Mouse (Mus musculus) ES-E14 (cell line): ENCODE data around the gene Lrmda. TPM values are rescaled to one million over a fixed set of nuclear protein-coding genes. Genes with fewer than 3 reads are reported as not detected.

Experiments
- DNase-seq: peaks from one replicate; pipeline ENCODE4 v3.0.0-alpha.2; 2013; ENCODE audit warnings: low read depth, low spot score
- H3K27ac ChIP-seq: 2 replicates; pipeline ENCODE4 v1.5.1; 2012; ENCODE audit warnings: low read depth, mild to moderate bottlenecking, low read length, moderate library complexity, mixed read lengths; ENCODE audit not compliant: poor library complexity, insufficient read depth, severe bottlenecking
- H3K36me3 ChIP-seq: 2 replicates; pipeline ENCODE4 v1.6.1; 2012; ENCODE audit warnings: mild to moderate bottlenecking, low read length, moderate library complexity, mixed read lengths; ENCODE audit not compliant: control insufficient read depth, poor library complexity, insufficient read depth, severe bottlenecking
- H3K4me1 ChIP-seq, 2 experiments: fragments of 150-350 bp in 1 of 2; sonication (generic) in 1 of 2; 2 replicates each; pipeline ENCODE4 v1.6.1; 2012; ENCODE audit warnings: low read length in 2 of 2, mild to moderate bottlenecking in 1 of 2, mixed read lengths in 1 of 2; ENCODE audit not compliant: control insufficient read depth in 2 of 2, insufficient read depth in 2 of 2, poor library complexity in 1 of 2
- H3K4me3 ChIP-seq, 2 experiments: fragments of 150-350 bp in 1 of 2; sonication (generic) in 1 of 2; 2 replicates each; pipeline ENCODE4 v1.5.1; 2012; ENCODE audit warnings: low read length in 2 of 2, low read depth in 1 of 2, mild to moderate bottlenecking in 1 of 2, mixed read lengths in 1 of 2; ENCODE audit not compliant: insufficient read depth in 1 of 2, poor library complexity in 1 of 2, severe bottlenecking in 1 of 2
- H3K9ac ChIP-seq: 2 replicates; pipeline ENCODE4 v1.6.1; 2012; ENCODE audit warnings: low read depth, mild to moderate bottlenecking, low read length, mixed read lengths; ENCODE audit not compliant: poor library complexity, insufficient read depth, severe bottlenecking
- H3K9me3 ChIP-seq: fragments of 150-350 bp; sonication (generic); 2 replicates; pipeline ENCODE4 v1.6.1; 2012; ENCODE audit warnings: low read depth, mild to moderate bottlenecking, low read length; ENCODE audit not compliant: control insufficient read depth, insufficient read depth
- CHD2 ChIP-seq: IDR thresholded peaks from 2 replicates; pipeline ENCODE4 v1.6.1; 2014; ENCODE audit warnings: mild to moderate bottlenecking, low read depth, low read length, inconsistent platforms
- HCFC1 ChIP-seq: IDR thresholded peaks from 2 replicates; pipeline ENCODE4 v1.6.1; 2012; ENCODE audit warnings: low read length, inconsistent platforms, borderline replicate concordance; ENCODE audit not compliant: insufficient read depth
- MAFK ChIP-seq: IDR thresholded peaks from 2 replicates; pipeline ENCODE4 v1.6.1; 2014; ENCODE audit warnings: mild to moderate bottlenecking, low read depth, low read length, inconsistent platforms; ENCODE audit not compliant: insufficient read depth
- ZC3H11A ChIP-seq: IDR thresholded peaks from 2 replicates; pipeline ENCODE4 v1.6.1; 2012; ENCODE audit warnings: low read depth, mild to moderate bottlenecking, inconsistent platforms, low read length, borderline replicate concordance
- ZNF384 ChIP-seq: IDR thresholded peaks from 2 replicates; pipeline ENCODE4 v1.6.1; 2012; ENCODE audit warnings: low read depth, low read length, inconsistent platforms
- in situ Hi-C, 2 experiments: fragments of 600-800 bp; cut with MboI; formaldehyde crosslinking; loops; one replicate each; pipeline ENCODE4 v1.15.1; 2025; ENCODE audit warnings: low sequenced_read_pairs in 2 of 2, inconsistent platforms in 1 of 2; ENCODE audit not compliant: unreplicated experiment in 2 of 2
- total RNA-seq: library from RNA; depleted of rRNA; stranded (reverse); fragments of 300-350 nt; gene quantifications from 2 replicates; pipeline ENCODE4 v1.2.3, GENCODE M21; 2012

Lrmda gene
- total RNA-seq, 1 experiment: 0.22 TPM

DNA sequence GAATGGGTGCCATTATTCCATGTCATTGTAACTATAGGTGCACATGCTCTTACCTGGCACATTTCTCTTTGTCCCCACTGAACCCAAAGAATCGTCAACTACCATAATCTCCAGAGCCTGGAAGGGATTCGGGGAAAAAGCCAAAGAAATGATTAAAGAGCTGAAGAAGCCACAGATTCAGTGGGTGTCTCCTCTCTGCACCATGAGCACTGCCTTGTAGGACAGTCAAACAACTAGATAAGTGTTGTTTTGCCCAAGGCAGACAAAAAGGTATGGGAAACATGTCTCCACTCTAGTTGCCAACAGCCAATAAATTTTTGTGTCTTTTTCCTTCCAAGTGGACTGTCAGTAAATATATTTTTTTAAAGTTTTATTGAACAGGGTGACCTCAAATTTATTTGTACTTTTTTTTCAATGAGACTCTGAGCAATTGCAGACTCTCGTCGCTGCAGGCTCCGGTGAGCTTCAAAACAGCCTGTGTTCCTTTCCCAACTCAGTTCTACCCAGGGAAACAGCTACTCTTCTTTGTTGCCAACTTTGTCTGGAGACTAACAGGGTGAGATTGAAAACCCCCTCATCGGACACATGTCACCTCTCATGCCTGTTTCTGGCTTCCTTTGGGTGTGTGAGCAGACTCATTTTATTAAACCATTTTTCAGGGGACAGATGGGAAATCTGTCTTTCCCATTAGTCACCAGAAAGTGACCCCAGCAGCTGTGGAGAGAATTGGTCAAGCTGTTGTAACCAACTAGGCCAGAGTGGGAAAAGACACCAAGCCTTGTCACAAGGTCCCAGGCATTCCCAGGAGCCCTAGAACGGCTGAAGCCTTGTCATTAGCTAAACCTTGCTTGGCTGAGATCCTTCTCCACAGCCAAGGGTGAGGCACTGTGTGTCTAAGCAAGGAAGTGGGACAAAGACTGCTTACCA lies 886.5 kb downstream of the Lrmda start:
- no peak overlapping the region for H3K27ac ChIP-seq
- no peaks in the 10 kb centered on the region for H3K36me3 ChIP-seq
- H3K4me3 ChIP-seq: no peak overlapping the region
- no peaks in the 10 kb centered on the region for H3K4me1 ChIP-seq
- H3K9me3 ChIP-seq: no peaks in the 10 kb centered on the region
- H3K9ac ChIP-seq: no peak overlapping the region
- no peak for DNase-seq
- in situ Hi-C loops: no loop called here
- TF ChIP-seq ZC3H11A (no peak), MAFK (no peak), ZNF384 (no peak), CHD2 (no peak), HCFC1 (no peak)

DNA sequence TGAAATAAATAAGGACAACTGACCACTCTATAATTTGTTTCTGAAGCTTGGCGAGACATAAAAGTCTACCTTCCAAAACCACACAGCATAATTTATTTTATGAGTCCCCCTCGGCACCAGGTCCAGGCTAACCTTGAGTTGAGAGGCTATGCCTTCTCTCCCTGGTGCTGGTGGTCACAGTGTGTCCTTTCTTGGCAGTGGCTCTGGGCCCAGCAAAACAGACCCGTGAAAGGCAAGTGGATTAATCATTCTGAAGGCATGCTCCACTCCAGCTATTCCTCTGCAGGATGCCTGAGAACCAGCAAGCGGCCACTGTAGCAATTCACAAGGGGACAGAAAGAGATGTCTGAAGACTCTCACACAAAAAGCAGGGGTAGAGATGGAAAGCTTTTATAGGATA lies 887.2 kb downstream of the Lrmda start:
- Histone ChIP-seq H3K36me3 (no peaks in the 10 kb centered on the region), H3K4me3 (no peak overlapping the region), H3K9me3 (no peaks in the 10 kb centered on the region), H3K27ac (no peak overlapping the region), H3K9ac (no peak overlapping the region), H3K4me1 (no peaks in the 10 kb centered on the region)
- no peak for DNase-seq
- in situ Hi-C loops: no loop called here
- TF ChIP-seq CHD2 (no peak), ZNF384 (no peak), ZC3H11A (no peak), MAFK (no peak), HCFC1 (no peak)

DNA sequence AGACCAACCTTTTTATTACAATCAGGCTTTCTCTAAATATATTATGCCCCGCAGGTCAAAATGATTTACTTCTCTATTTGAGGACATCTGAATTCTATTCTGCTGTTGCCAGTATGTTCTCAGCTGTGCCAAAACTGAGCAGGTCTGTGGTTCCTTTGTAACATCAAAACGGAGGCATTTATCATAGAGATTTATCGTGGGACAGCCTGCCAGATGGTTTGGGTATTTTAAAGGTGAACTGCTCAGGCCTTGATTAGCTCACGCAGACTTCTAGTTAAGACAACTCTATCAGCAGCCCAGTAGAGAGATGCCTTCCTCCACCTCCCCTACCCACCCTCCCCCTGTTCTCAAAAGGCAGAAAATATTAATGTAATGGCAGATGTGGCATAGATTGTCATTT lies 887.7 kb downstream of the Lrmda start:
- H3K4me3 ChIP-seq: no peak overlapping the region
- H3K36me3 ChIP-seq: no peaks in the 10 kb centered on the region
- H3K27ac ChIP-seq: no peak overlapping the region
- H3K4me1 ChIP-seq: no peaks in the 10 kb centered on the region
- H3K9ac ChIP-seq: no peak overlapping the region
- TF ChIP-seq HCFC1: no peak
- no peak for TF ChIP-seq MAFK
- no peak for TF ChIP-seq ZC3H11A
- TF ChIP-seq ZNF384: no peak
- TF ChIP-seq CHD2: no peak
- in situ Hi-C loops: no loop called here
- DNase-seq: no peak
- no peaks in the 10 kb centered on the region for H3K9me3 ChIP-seq

DNA sequence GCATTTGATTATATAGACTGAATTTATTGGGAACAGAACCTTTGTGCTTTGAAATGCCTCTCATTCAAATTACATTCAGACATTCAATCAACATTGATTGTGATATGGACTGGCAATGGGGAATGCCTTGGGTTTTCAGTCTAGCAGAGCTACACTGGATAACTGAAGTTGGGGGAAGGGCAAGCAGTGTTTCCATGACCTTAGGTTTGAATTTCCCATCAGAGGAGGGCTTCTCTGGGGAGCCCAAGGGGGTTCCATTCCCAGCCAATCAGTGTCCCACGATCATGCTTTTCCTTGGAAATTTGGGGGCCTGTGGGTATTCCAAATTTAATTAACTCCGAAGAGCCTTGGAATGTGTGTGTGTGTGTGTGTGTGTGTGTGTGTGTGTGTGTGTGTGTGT lies 888.5 kb downstream of the Lrmda start:
- in situ Hi-C loops: no loop called here
- Histone ChIP-seq H3K9me3 (no peaks in the 10 kb centered on the region), H3K4me1 (no peaks in the 10 kb centered on the region), H3K27ac (no peak overlapping the region), H3K4me3 (no peak overlapping the region), H3K36me3 (no peaks in the 10 kb centered on the region), H3K9ac (no peak overlapping the region)
- no peak for DNase-seq
- no peak for TF ChIP-seq CHD2
- no peak for TF ChIP-seq HCFC1
- no peak for TF ChIP-seq ZNF384
- TF ChIP-seq ZC3H11A: no peak
- no peak for TF ChIP-seq MAFK

DNA sequence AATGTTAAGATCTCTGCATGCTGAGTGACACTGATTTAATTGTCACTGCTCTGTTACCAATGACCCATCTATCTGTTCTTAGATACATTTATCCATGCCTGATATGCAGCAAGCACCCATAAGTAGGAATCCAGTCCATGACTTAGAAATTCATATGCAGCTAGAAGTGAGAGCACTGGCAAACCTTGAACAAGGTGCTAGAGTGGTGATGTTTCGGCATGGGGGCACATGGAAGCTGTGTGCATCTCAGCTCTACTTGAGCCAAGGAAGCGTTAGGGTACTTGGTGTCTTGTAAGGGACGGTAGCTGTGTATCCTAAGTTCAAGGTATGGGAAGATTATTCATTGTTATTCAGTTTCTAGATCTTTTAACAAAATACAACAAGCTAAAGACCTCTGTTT lies 896.0 kb downstream of the Lrmda start:
- H3K4me3 ChIP-seq: no peak overlapping the region
- no peak for DNase-seq
- H3K4me1 ChIP-seq: no peaks in the 10 kb centered on the region
- no peak overlapping the region for H3K9ac ChIP-seq
- H3K9me3 ChIP-seq: no peaks in the 10 kb centered on the region
- no peaks in the 10 kb centered on the region for H3K36me3 ChIP-seq
- TF ChIP-seq MAFK: no peak
- TF ChIP-seq HCFC1: no peak
- no peak for TF ChIP-seq CHD2
- TF ChIP-seq ZC3H11A: no peak
- TF ChIP-seq ZNF384: no peak
- in situ Hi-C loops: no loop called here
- no peak overlapping the region for H3K27ac ChIP-seq
